11 mouse cellular contexts compared by ENCODE assay signal in the genomic region with DNA sequence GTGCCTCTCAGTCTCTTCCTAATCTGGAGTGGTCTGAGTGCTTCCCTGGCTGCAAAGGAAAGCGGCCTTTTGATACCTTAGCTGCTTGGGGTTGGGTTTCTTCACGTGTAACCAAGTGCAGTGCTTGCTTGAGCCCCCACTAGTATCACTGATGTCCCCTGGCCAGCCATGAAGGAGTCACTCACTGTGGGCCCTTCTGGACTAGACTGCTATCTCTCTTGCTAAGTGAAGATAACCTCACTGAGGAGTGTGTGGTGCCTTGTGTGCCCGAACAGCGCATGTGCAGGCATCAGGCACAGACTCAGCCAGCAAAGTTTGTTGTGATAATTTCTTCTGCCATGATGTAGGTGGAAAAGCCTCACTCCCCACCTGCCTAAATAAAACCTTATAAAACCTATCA. TPM values are rescaled to one million over a fixed set of nuclear protein-coding genes. Genes with fewer than 3 reads are reported as not detected.
DNase-seq lines count a peak whose midpoint lies in the region; ATAC-seq and TF ChIP-seq lines count a peak whose summit lies in the region.
"Had no signal": no experiment of that assay in that cellular context is flagged by ENCODE, and none has a peak within 500 bp of the region (broad histone marks: within the 10 kb centered on the region; RNA-seq: fewer than 3 reads in every experiment).

No protein-coding gene starts in this region.

- no peak for TF ChIP-seq CTCF in spleen, adult 2 months (IDR thresholded peaks at IDR 0.05; ENCODE audit: extremely low read depth, insufficient read depth, insufficient read length, insufficient replicate concordance)
- no peak for TF ChIP-seq CTCF in layer of hippocampus, adult 2 months (conservative IDR thresholded peaks at IDR 0.05)

- H3K36me3 ChIP-seq in heart, embryonic 12.5 days: peaks cover 49% of the 10 kb centered on the region
- H3K36me3 ChIP-seq in spleen, adult 2 months (ENCODE audit: control insufficient read depth, insufficient read depth, low read length): peaks cover 25% of the 10 kb centered on the region
- no peaks in the 10 kb centered on the region for H3K36me3 ChIP-seq in liver, embryonic 13.5 days
- H3K36me3 ChIP-seq in splenic B cell, adult 2 months (ENCODE audit: control insufficient read depth, insufficient read depth, low read length, poor library complexity, severe bottlenecking): peaks cover 19% of the 10 kb centered on the region

- no peak for DNase-seq in heart, postnatal 25 days (ENCODE audit: low spot score)
- no peak for DNase-seq in spleen, adult 2 months (ENCODE audit: low read depth in 1 of 2, low spot score in 2 of 2)
- DNase-seq in spleen, adult 18-20 months: no peak
- DNase-seq in liver, embryonic 13.5 days: peak; percentile 9
- peak; percentile 47 for DNase-seq in splenic B cell, adult 2 months (ENCODE audit: low read depth, low spot score)
- DNase-seq in layer of hippocampus, adult 9-10 months (ENCODE audit: low spot score): no peak
- no peak for DNase-seq in layer of hippocampus, adult 2 months (ENCODE audit: low spot score in 2 of 2)
- DNase-seq: layer of hippocampus, postnatal 36 days; lung, adult 2 months; thymus, postnatal 4 days had no signal

- intact Hi-C loops in heart, postnatal 25 days (cut with DNase I): no loop called here

- no peaks in the 10 kb centered on the region for H3K9me3 ChIP-seq in heart, embryonic 12.5 days (replicated peaks)
- no peaks in the 10 kb centered on the region for H3K9me3 ChIP-seq in liver, embryonic 13.5 days (replicated peaks)

- peak; percentile 73 for ATAC-seq in heart, embryonic 12.5 days (ENCODE audit: insufficient number of reproducible peaks, low FRiP score)
- ATAC-seq in liver, embryonic 13.5 days (ENCODE audit: low read depth): peak; percentile 60

- H3K9ac ChIP-seq in heart, embryonic 12.5 days: no peak overlapping the region
- no peak overlapping the region for H3K9ac ChIP-seq in liver, embryonic 13.5 days

- peaks cover 41% of the 10 kb centered on the region for H3K4me1 ChIP-seq in heart, embryonic 12.5 days (replicated peaks)
- peaks cover 17% of the 10 kb centered on the region; the same call in 1 of the 2 replicates for H3K4me1 ChIP-seq in spleen, adult 2 months (ENCODE audit: control insufficient read depth, insufficient read depth, insufficient read length)
- H3K4me1 ChIP-seq in liver, embryonic 13.5 days (replicated peaks): peaks cover 45% of the 10 kb centered on the region

- 17% methylated on average over 4 of the region's 4 CpGs for WGBS in heart, embryonic 12.5 days
- WGBS in spleen, adult 2 months: 79% methylated on average over 4 of the region's 4 CpGs
- 48% methylated on average over 4 of the region's 4 CpGs for WGBS in liver, embryonic 13.5 days (ENCODE audit: insufficient replicate concordance)

- no peak for TF ChIP-seq POLR2A in spleen, adult 2 months (IDR thresholded peaks at IDR 0.05; ENCODE audit: low read depth, low read length)

- peak overlapping the region; percentile 37 for H3K27ac ChIP-seq in heart, embryonic 12.5 days (ENCODE audit: poor library complexity, severe bottlenecking)
- 0 out of 2 replicates have a peak overlapping the region, but pooled peaks have one; percentile 2 for H3K27ac ChIP-seq in spleen, adult 2 months (ENCODE audit: insufficient read depth, low read length)
- no peak overlapping the region for H3K27ac ChIP-seq in liver, embryonic 13.5 days
- H3K27ac ChIP-seq in layer of hippocampus, adult 2 months: no peak overlapping the region

- H3K4me3 ChIP-seq in heart, embryonic 12.5 days: no peak overlapping the region
- H3K4me3 ChIP-seq in spleen, adult 2 months (ENCODE audit: extremely low read depth, insufficient read depth, insufficient read length): no peak overlapping the region
- H3K4me3 ChIP-seq in liver, embryonic 13.5 days (replicated peaks): no peak overlapping the region
- H3K4me3 ChIP-seq in layer of hippocampus, adult 2 months: no peak overlapping the region

- no peaks in the 10 kb centered on the region for H3K27me3 ChIP-seq in heart, embryonic 12.5 days (replicated peaks)
- H3K27me3 ChIP-seq in spleen, adult 2 months (ENCODE audit: control insufficient read depth, insufficient read depth, low read length): no peaks in the 10 kb centered on the region
- H3K27me3 ChIP-seq in liver, embryonic 13.5 days: no peaks in the 10 kb centered on the region
- H3K27me3 ChIP-seq in splenic B cell, adult 2 months (ENCODE audit: control insufficient read depth, insufficient read depth, low read length, poor library complexity, severe bottlenecking): no peaks in the 10 kb centered on the region

- H3K4me2 ChIP-seq in heart, embryonic 12.5 days: peak overlapping the region; percentile 33
- H3K4me2 ChIP-seq in liver, embryonic 13.5 days: no peak overlapping the region

RNA-seq across cellular contexts. Expression of gene Btg1, which starts 8.9 kb away (rescaled TPM):
- 46.9 and 51.6 TPM in 2 replicates for polyA plus RNA-seq in heart, embryonic 12.5 days (2016; fragmentation: Nextera tagmentation; extraction: Ambion mirVana)
- total RNA-seq in heart, postnatal 25 days (2021): 10 to 100 TPM; 44.9 to 52.5 TPM
- 139 and 152 TPM in 2 replicates for polyA plus RNA-seq in spleen, adult 2 months (2012; rRNA removed)
- 6.2 TPM in 2 replicates for polyA plus RNA-seq in liver, embryonic 13.5 days (2015; fragmentation: Nextera tagmentation; extraction: Ambion mirVana)
- total RNA-seq in layer of hippocampus, adult 2 months (2021): 10 to 100 TPM; 42.6 to 58.0 TPM

Comparison
In these comparisons a context has a peak if more than half of its experiments do, and no peak if none do; other contexts are left out.
1. H3K27ac ChIP-seq: peak in heart, embryonic 12.5 days (single experiment) and spleen, adult 2 months (single experiment); none in liver, embryonic 13.5 days (single experiment) and layer of hippocampus, adult 2 months (single experiment).
2. DNase-seq: peak in liver, embryonic 13.5 days (single experiment) and splenic B cell, adult 2 months (single experiment); none in heart, postnatal 25 days (single experiment), spleen, adult 2 months (0 of 2), spleen, adult 18-20 months (0 of 2), layer of hippocampus, adult 9-10 months (single experiment) and layer of hippocampus, adult 2 months (0 of 2).